9 mouse cellular contexts compared by ENCODE assay signal in genomic region chr1:97768089-97768488, GRCm38 (mm10). TPM values are rescaled to one million over a fixed set of nuclear protein-coding genes. Genes with fewer than 3 reads are reported as not detected.
DNase-seq lines count a peak whose midpoint lies in the region; ATAC-seq and TF ChIP-seq lines count a peak whose summit lies in the region.
"Had no signal": no experiment of that assay in that cellular context is flagged by ENCODE, and none has a peak within 500 bp of the region (broad histone marks: within the 10 kb centered on the region; RNA-seq: fewer than 3 reads in every experiment).

No protein-coding gene starts in this region.

- H3K27me3 ChIP-seq in erythroblast, embryonic 14.5 days (ENCODE audit: control insufficient read depth) = no peaks in the 10 kb centered on the region
- no peaks in the 10 kb centered on the region for H3K27me3 ChIP-seq in neural tube, embryonic 11.5 days (ENCODE audit: control insufficient read depth, insufficient read depth, low read length)
- H3K27me3 ChIP-seq in limb, embryonic 14.5 days (ENCODE audit: control insufficient read depth, insufficient read depth, low read length) = no peaks in the 10 kb centered on the region

- peaks cover 51% of the 10 kb centered on the region for H3K4me1 ChIP-seq in erythroblast, embryonic 14.5 days (ENCODE audit: control insufficient read depth)
- H3K4me1 ChIP-seq in neural tube, embryonic 11.5 days (ENCODE audit: control insufficient read depth, insufficient read depth, low read length) = peaks cover 5% of the 10 kb centered on the region; the same call in 1 of the 2 replicates
- peaks cover 12% of the 10 kb centered on the region for H3K4me1 ChIP-seq in limb, embryonic 14.5 days (ENCODE audit: control insufficient read depth, insufficient read depth, low read length)

- no peak overlapping the region for H3K27ac ChIP-seq in neural tube, embryonic 11.5 days (ENCODE audit: low read depth, low read length)
- no peak overlapping the region for H3K27ac ChIP-seq in limb, embryonic 14.5 days (replicated peaks; ENCODE audit: low read depth, low read length)

- peaks cover 3% of the 10 kb centered on the region for H3K36me3 ChIP-seq in erythroblast, embryonic 14.5 days (ENCODE audit: control insufficient read depth)
- no peaks in the 10 kb centered on the region for H3K36me3 ChIP-seq in neural tube, embryonic 11.5 days (ENCODE audit: control insufficient read depth, insufficient read depth, low read length)
- no peaks in the 10 kb centered on the region for H3K36me3 ChIP-seq in limb, embryonic 14.5 days (ENCODE audit: control insufficient read depth, insufficient read depth, low read length)

- no peak for TF ChIP-seq POLR2A in limb, embryonic 14.5 days (IDR thresholded peaks at IDR 0.05; ENCODE audit: borderline replicate concordance, extremely low read depth, insufficient read depth, insufficient read length)

- no peak for ATAC-seq in erythroblast, adult 5-6 weeks (replicated peaks; ENCODE audit: low FRiP score, poor library complexity, severe bottlenecking)
- no peak for ATAC-seq in neural tube, embryonic 11.5 days (ENCODE audit: insufficient read depth, low FRiP score, low TSS enrichment)
- no peak for ATAC-seq in limb, embryonic 14.5 days (ENCODE audit: low FRiP score, low read depth)
- ATAC-seq in frontal cortex, adult (ENCODE audit: low TSS enrichment) = no peak

- no peak overlapping the region for H3K9ac ChIP-seq in neural tube, embryonic 11.5 days (ENCODE audit: low read length)
- no peak overlapping the region for H3K9ac ChIP-seq in limb, embryonic 14.5 days (ENCODE audit: low read depth, low read length, severe bottlenecking)

- 92% methylated on average over 2 of the region's 2 CpGs for WGBS in neural tube, embryonic 11.5 days
- 77% methylated on average over 2 of the region's 2 CpGs for WGBS in limb, embryonic 14.5 days

- peak overlapping the region; percentile 20; the same call in 1 of the 2 replicates for H3K4me2 ChIP-seq in neural tube, embryonic 11.5 days (ENCODE audit: low read depth)
- H3K4me2 ChIP-seq in limb, embryonic 14.5 days (replicated peaks; ENCODE audit: low read depth, low read length, severe bottlenecking) = no peak overlapping the region; the same call in 1 of the 2 replicates

- H3K9me3 ChIP-seq in erythroblast, embryonic 14.5 days (ENCODE audit: control insufficient read depth, low read length) = no peaks in the 10 kb centered on the region
- no peaks in the 10 kb centered on the region for H3K9me3 ChIP-seq in neural tube, embryonic 11.5 days (ENCODE audit: control insufficient read depth, low read length)
- H3K9me3 ChIP-seq in limb, embryonic 14.5 days (ENCODE audit: control insufficient read depth, low read length) = no peaks in the 10 kb centered on the region

- peak overlapping the region; percentile 79 for H3K4me3 ChIP-seq in erythroblast, embryonic 14.5 days (replicated peaks)
- H3K4me3 ChIP-seq in neural tube, embryonic 11.5 days (ENCODE audit: low read depth, low read length) = no peak overlapping the region
- H3K4me3 ChIP-seq in limb, embryonic 14.5 days (replicated peaks; ENCODE audit: low read length) = 0 out of 2 replicates have a peak overlapping the region, but pooled peaks have one; percentile 74

- DNase-seq in neural tube, embryonic 11.5 days (ENCODE audit: low spot score) = no peak
- no peak for DNase-seq in neural tube, embryonic 10.5 days (ENCODE audit: extremely low spot score, low spot score)
- no peak for DNase-seq in limb, embryonic 14.5 days (ENCODE audit: low spot score)
- no peak for DNase-seq in spleen, postnatal 36 days (ENCODE audit: low spot score in 2 of 2)
- no peak for DNase-seq in frontal cortex, adult 2 months (ENCODE audit: extremely low spot score in 1 of 2, low spot score in 1 of 2)
- DNase-seq: right cerebral cortex, postnatal 4 days had no signal

RNA-seq across cellular contexts. Expression of gene Gin1, which starts 1.9 kb away (rescaled TPM):
- 0.19 and 0.29 TPM in 2 replicates for polyA plus RNA-seq in erythroblast, embryonic 14.5 days (2012)
- 8.6 and 9.6 TPM in 2 replicates for total RNA-seq in erythroblast, adult 5-6 weeks (2015; ENCODE audit: low replicate concordance)
- total RNA-seq in erythroblast, adult 5-6 weeks (2017; ENCODE audit: low replicate concordance) = 6.8 and 9.6 TPM in 2 replicates
- 12.2 and 15.4 TPM in 2 replicates for polyA plus RNA-seq in neural tube, embryonic 11.5 days (2014; fragmentation: Nextera tagmentation; extraction: Ambion mirVana)
- polyA plus RNA-seq in limb, embryonic 14.5 days (2012; rRNA removed) = 5.7 and 8.6 TPM in 2 replicates
- 13.3 and 14.8 TPM in 2 replicates for polyA plus RNA-seq in limb, embryonic 14.5 days (2014; fragmentation: Nextera tagmentation; extraction: Ambion mirVana)
- polyA plus RNA-seq in frontal cortex, adult 2 months (2012; rRNA removed) = 9.8 and 11.5 TPM in 2 replicates

RNA-seq across cellular contexts. Expression of gene Ppip5k2, which starts 2.1 kb away (rescaled TPM):
- polyA plus RNA-seq in erythroblast, embryonic 14.5 days (2012) = 0.04 and 0.11 TPM in 2 replicates
- 7.7 and 15.0 TPM in 2 replicates for total RNA-seq in erythroblast, adult 5-6 weeks (2015; ENCODE audit: low replicate concordance)
- total RNA-seq in erythroblast, adult 5-6 weeks (2017; ENCODE audit: low replicate concordance) = 12.3 and 13.1 TPM in 2 replicates
- 50.2 and 54.9 TPM in 2 replicates for polyA plus RNA-seq in neural tube, embryonic 11.5 days (2014; fragmentation: Nextera tagmentation; extraction: Ambion mirVana)
- 20.9 and 22.3 TPM in 2 replicates for polyA plus RNA-seq in limb, embryonic 14.5 days (2012; rRNA removed)
- 25.7 and 32.7 TPM in 2 replicates for polyA plus RNA-seq in limb, embryonic 14.5 days (2014; fragmentation: Nextera tagmentation; extraction: Ambion mirVana)
- 18.6 TPM in 2 replicates for polyA plus RNA-seq in frontal cortex, adult 2 months (2012; rRNA removed)

Comparison
In these comparisons a context has a peak if more than half of its experiments do, and no peak if none do; other contexts are left out.
1. RNA of gene Ppip5k2, which starts 2.1 kb away (polyA plus RNA-seq): 50.2 to 54.9 TPM in neural tube, embryonic 11.5 days, 20.9 to 32.7 TPM in limb, embryonic 14.5 days and 18.6 TPM in frontal cortex, adult 2 months; 0.04 to 0.11 TPM in erythroblast, embryonic 14.5 days; every median in the first group is over 10 times any median in the second.